Mouse (Mus musculus) lung, embryonic 15.5 days (tissue): ENCODE measurements around the gene Cnga1. TPM values are rescaled to one million over a fixed set of nuclear protein-coding genes. Genes with fewer than 3 reads are reported as not detected.
A peak's percentile ranks its signal among the peaks of the same experiment; 100 is the strongest.
"Not testable (repeated sequence)": the region's sequence is repeated elsewhere in the genome, so short reads cannot be mapped to it uniquely, and the experiment has no call there.

ENCODE experiments used
- ATAC-seq: fragments of 200-750 bp; cut with Nextera tagmentation; 2 replicates; pipeline ENCODE4 v1.8.0; 2017; ENCODE audit warnings: moderate number of reproducible peaks, borderline replicate concordance; ENCODE audit not compliant: low FRiP score, low TSS enrichment; ENCODE audit errors: extremely low read depth
- H3K27ac ChIP-seq: fragments of 300-500 bp; sonication (generic); 2 replicates; pipeline ENCODE4 v1.5.1; 2015; ENCODE audit warnings: moderate library complexity, mild to moderate bottlenecking, inconsistent platforms
- H3K27me3 ChIP-seq: fragments of 300-500 bp; sonication (generic); 2 replicates; pipeline ENCODE4 v1.6.1; 2015; ENCODE audit warnings: inconsistent platforms
- H3K36me3 ChIP-seq: fragments of 300-500 bp; sonication (generic); 2 replicates; pipeline ENCODE4 v1.6.1; 2015; ENCODE audit warnings: inconsistent platforms
- H3K4me1 ChIP-seq: fragments of 300-500 bp; sonication (generic); 2 replicates; pipeline ENCODE4 v1.6.1; 2015; ENCODE audit warnings: inconsistent platforms
- H3K4me2 ChIP-seq: fragments of 300-500 bp; sonication (generic); 2 replicates; pipeline ENCODE4 v1.6.1; 2015; ENCODE audit warnings: inconsistent platforms, mild to moderate bottlenecking, moderate library complexity
- H3K4me3 ChIP-seq: fragments of 300-500 bp; sonication (generic); 2 replicates; pipeline ENCODE4 v1.5.1; 2015; ENCODE audit warnings: mild to moderate bottlenecking, inconsistent platforms
- H3K9ac ChIP-seq: fragments of 300-500 bp; sonication (generic); 2 replicates; pipeline ENCODE4 v1.6.1; 2015; ENCODE audit warnings: inconsistent platforms
- H3K9me3 ChIP-seq: fragments of 300-500 bp; sonication (generic); 2 replicates; pipeline ENCODE4 v1.6.1; 2016; ENCODE audit warnings: inconsistent platforms
- WGBS: fragments of 180-500 bp; shearing (Covaris S2); methylation state at CpG from one replicate; pipeline ENCODE4 v1.1.7; 2015; 5-methylcytosine and 5-hydroxymethylcytosine counted together
- polyA plus RNA-seq: library from polyadenylated mRNA; unstranded; fragments of >200 nt; fragmentation: Nextera tagmentation; extraction: Ambion mirVana; gene quantifications from 2 replicates; pipeline ENCODE4 v1.2.1, GENCODE M21; 2015

The Cnga1 gene
- polyA plus RNA-seq, 1 experiment from 2014 or later: 0.06 TPM

DNA sequence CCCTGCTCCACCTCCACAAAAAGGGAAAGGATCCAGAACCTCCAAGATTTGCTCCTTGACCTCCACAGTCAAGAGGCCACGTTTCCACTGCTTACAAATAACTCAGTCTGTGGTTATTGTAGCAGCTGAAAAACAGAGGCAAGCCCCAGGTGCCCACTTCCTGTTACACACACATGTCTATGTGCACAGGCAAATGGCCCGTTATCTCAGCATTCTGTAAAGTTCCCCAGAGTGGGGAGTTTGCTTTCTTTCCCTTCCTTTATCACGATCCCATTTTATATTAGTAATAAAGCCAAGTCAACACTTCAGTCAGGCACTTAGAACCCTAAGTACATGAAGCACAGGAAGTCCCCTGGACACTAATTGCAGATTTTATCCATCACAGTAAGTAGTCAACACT is 8.0 kb downstream of the Cnga1 start:
- H3K4me1 ChIP-seq: no peaks in the 10 kb centered on the region
- ATAC-seq: no peak
- H3K4me3 ChIP-seq: no peak overlapping the region
- no peak overlapping the region for H3K9ac ChIP-seq
- no peaks in the 10 kb centered on the region for H3K27me3 ChIP-seq
- H3K36me3 ChIP-seq: no peaks in the 10 kb centered on the region
- H3K4me2 ChIP-seq: no peak overlapping the region
- WGBS: 41% methylated on average over 3 of the region's 3 CpGs
- H3K27ac ChIP-seq: no peak overlapping the region
- no peaks in the 10 kb centered on the region for H3K9me3 ChIP-seq

DNA sequence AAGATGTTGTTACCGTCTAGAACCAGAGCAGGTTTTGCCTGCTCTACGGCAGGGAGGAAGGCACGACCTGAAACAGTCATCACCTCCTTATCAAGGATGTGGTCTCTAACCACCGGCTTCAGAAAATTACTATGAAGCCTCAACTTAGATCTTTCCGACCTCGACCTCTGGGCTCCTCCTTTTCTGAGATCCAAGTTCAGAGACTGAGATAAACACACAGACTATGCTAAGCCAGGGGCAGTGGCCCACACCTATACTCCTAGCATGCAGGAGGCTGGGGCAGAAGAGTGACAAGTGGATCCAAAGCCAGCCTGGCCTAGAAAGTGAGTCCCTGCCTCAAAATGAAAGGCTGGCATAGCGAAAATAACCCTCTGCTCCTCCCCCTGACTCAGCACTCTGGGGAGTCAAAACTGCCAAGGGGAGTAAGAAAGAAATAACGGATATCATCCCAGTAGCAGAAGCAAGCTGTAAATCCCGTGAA is 9.2 kb downstream of the Cnga1 start:
- Histone ChIP-seq H3K4me1 (no peaks in the 10 kb centered on the region), H3K36me3 (no peaks in the 10 kb centered on the region), H3K27me3 (no peaks in the 10 kb centered on the region), H3K4me3 (no peak overlapping the region), H3K9ac (no peak overlapping the region), H3K27ac (no peak overlapping the region), H3K9me3 (no peaks in the 10 kb centered on the region), H3K4me2 (no peak overlapping the region)
- 73% methylated on average over 9 of the region's 9 CpGs for WGBS
- no peak for ATAC-seq

DNA sequence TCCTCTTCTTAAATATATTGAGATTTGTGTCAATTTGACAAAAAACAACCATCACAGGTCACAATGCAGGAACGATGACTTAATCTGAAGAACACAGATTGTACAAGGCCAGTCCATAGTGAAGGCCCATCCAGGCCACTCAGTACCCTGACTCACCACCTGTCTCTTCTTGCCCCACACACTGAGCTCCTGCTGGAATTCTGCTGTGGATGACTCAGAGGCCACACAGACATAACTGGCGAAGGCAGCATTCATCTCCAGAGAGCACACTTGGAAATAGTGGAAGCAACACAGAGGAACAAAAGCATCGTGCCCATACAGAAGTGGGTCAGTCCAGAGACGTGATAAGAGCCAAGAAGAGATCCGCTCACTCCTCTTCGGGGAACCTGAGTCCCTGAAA is 14.0 kb downstream of the Cnga1 start:
- WGBS: 76% methylated on average over 6 of the region's 6 CpGs
- no peak overlapping the region for H3K9ac ChIP-seq
- no peaks in the 10 kb centered on the region for H3K27me3 ChIP-seq
- H3K27ac ChIP-seq: no peak overlapping the region
- ATAC-seq: no peak
- H3K9me3 ChIP-seq: no peaks in the 10 kb centered on the region
- H3K36me3 ChIP-seq: no peaks in the 10 kb centered on the region
- H3K4me2 ChIP-seq: no peak overlapping the region
- no peak overlapping the region for H3K4me3 ChIP-seq
- H3K4me1 ChIP-seq: no peaks in the 10 kb centered on the region

DNA sequence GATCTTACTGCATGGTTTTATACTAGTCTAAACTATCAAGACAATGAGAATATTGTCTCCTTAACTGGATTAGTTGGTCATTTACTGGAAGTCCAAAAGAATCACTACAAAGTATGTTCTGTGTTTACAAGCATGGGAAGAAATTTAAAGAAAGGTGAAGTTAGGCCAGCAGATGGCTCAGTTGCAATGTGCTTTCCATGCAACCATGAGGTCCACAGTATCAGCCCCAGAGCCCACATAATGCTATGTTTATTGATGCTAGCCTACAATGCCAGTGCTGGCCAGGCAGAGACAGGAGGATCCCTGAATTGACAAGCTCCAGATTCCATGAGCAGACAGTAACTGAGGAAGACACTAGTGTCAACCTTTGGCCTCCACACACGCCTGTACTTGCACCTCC is 23.1 kb downstream of the Cnga1 start:
- Histone ChIP-seq H3K27ac (no peak overlapping the region), H3K4me1 (no peaks in the 10 kb centered on the region), H3K4me2 (no peak overlapping the region), H3K36me3 (no peaks in the 10 kb centered on the region), H3K9me3 (no peaks in the 10 kb centered on the region), H3K4me3 (no peak overlapping the region), H3K27me3 (no peaks in the 10 kb centered on the region), H3K9ac (no peak overlapping the region)
- WGBS: 77% methylated on average over 1 of the region's 1 CpGs
- no peak for ATAC-seq

DNA sequence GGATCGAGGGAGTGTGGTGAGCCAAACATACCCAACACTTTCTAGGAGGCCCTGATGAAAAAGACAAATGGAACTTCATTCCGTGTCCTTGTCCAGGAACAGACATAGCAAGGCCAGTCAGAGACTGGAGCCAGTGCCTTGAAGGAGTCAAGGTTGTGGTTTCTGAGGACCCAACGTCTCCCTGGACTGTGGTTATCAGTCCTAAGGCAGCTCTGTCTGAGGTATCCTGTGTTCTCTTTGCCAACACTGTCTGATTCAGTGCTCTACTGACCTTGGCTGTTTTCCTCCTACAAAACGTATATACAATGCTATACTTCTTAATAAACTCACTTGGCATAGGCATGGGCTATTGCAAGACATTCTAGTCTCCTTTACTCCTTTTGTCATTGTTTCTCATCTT is 26.7 kb downstream of the Cnga1 start:
- no peaks in the 10 kb centered on the region for H3K36me3 ChIP-seq
- H3K9ac ChIP-seq: no peak overlapping the region
- H3K4me1 ChIP-seq: no peaks in the 10 kb centered on the region
- no peaks in the 10 kb centered on the region for H3K9me3 ChIP-seq
- H3K27ac ChIP-seq: no peak overlapping the region
- no peak overlapping the region for H3K4me3 ChIP-seq
- H3K4me2 ChIP-seq: no peak overlapping the region
- no peak for ATAC-seq
- 75% methylated on average over 4 of the region's 4 CpGs for WGBS
- H3K27me3 ChIP-seq: no peaks in the 10 kb centered on the region

DNA sequence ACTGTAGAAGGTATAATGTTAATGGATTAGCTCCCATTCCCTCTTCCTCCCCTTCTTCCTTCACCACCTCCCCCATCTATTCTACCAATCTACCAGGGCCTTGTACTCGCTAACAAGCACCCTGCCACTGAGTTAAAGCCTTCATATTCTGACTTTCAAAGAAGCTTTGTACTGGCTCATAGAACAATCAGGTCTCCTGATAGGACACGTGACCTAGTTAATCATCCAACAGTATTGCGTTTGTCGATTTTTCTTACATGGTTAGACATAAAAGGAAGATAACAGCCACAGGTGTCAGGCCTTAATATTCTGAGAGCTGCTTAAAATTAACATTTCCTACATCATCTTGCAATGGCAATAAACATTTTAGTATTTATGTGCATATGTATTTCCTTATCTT is 40.9 kb downstream of the Cnga1 start:
- H3K36me3 ChIP-seq: no peaks in the 10 kb centered on the region
- H3K4me2 ChIP-seq: no peak overlapping the region
- no peak overlapping the region for H3K4me3 ChIP-seq
- WGBS: 71% methylated on average over 4 of the region's 4 CpGs
- no peaks in the 10 kb centered on the region for H3K4me1 ChIP-seq
- no peaks in the 10 kb centered on the region for H3K9me3 ChIP-seq
- no peak overlapping the region for H3K9ac ChIP-seq
- no peaks in the 10 kb centered on the region for H3K27me3 ChIP-seq
- H3K27ac ChIP-seq: no peak overlapping the region
- ATAC-seq: no peak

DNA sequence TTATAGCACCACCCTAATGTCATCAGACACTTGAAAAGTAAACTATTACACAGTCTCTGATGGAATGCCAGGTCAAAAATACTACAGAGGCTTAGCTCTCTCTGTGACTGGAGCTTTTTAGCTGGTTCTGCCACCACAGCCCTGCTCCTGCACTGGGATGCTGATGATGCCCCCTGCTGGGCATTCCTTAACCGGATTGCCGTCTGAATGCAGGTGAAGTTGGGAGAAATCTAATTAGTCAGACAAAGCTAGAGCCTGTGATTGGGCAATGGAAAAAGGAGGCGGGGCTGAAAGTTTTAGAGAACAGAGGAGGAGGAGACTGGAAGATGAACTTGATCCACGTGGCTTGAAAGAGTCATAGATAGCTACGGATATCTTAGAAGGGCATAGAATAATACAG is 43.1 kb downstream of the Cnga1 start:
- Histone ChIP-seq H3K9me3 (no peaks in the 10 kb centered on the region), H3K27me3 (no peaks in the 10 kb centered on the region), H3K36me3 (no peaks in the 10 kb centered on the region), H3K4me3 (no peak overlapping the region), H3K4me2 (no peak overlapping the region), H3K9ac (no peak overlapping the region), H3K27ac (no peak overlapping the region), H3K4me1 (no peaks in the 10 kb centered on the region)
- WGBS: 12% methylated on average over 5 of the region's 5 CpGs
- no peak for ATAC-seq

DNA sequence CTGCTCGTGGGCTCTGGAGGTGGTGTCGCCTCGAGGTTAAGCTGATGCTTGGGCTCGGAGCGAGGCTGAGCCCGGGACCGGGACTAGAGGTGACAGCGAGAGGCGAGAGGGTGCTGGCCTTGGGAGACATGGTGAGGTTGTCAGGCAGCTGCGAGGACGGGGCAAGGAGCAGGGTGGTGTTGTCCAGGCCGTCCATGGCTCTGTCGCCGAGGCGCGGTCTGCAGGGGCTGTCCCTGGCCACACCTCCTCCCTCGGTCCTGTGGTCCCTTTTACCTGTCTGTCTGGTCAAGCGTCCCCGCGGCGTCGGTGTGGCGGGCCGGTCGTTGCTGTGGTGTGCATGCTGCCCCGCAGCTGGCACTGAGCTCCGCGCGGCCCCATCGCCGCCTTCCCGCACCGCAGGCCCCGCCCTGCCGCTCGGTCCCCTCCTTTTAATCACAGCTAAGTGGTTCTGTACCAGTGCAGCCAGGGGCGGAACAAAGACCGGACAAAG is 56.8 kb downstream of the Cnga1 start, which contains the start of gene Gm5868:
Gene Gm5868, minus strand, starts transcription at position 360 of the 490 bp plus-strand sequence.
- WGBS: 1% methylated on average over 38 of the region's 38 CpGs

DNA sequence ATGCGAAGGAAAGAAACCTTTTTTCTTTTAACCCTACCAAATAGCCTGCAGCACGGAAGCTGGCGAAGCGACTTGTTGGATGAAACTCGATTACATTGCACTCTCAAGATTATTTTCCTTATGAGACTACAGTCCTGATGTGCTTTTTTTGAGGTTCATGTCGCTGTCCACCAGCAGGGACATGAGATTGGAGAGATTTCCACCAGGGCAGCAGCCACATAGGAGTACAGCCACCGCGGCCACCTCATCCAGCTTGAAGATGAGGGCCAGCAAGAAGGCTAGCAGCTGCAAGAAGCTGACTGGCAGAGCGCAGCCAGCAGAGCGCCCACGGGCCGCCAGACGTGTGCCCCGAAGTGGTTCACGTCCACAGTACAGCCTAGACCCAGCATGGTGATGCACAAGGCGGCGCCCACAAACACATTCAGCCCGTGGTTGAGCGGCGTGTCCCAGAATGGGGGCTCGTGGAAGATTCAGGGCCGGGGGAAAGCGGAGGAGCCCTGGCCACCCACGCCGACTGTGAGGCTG is 57.3 kb downstream of the Cnga1 start:
- H3K9ac ChIP-seq, H3K27ac ChIP-seq, H3K4me1 ChIP-seq, H3K9me3 ChIP-seq, H3K36me3 ChIP-seq: not testable (repeated sequence)
- 34% methylated on average over 25 of the region's 25 CpGs for WGBS
- Histone ChIP-seq H3K27me3 (peaks cover 26% of the 10 kb centered on the region; the same call in 1 of the 2 replicates), H3K4me3 (peak overlapping the region; percentile 37), H3K4me2 (peak overlapping the region; percentile 74)
- 0 out of 2 replicates have a peak, but pooled peaks have one; percentile 39 for ATAC-seq

More for the DNA sequence above, 56.8 kb downstream of the Cnga1 start, which contains the start of gene Gm5868:
- peak; percentile 46; the same call in 1 of the 2 replicates for ATAC-seq
- Histone ChIP-seq H3K9ac (no peak within 1 kb of the TSS), H3K4me3 (peak within 1 kb of the TSS; percentile 37), H3K4me1 (0 out of 2 replicates have a peak, but pooled peaks cover 6% of the 10 kb centered on the region), H3K36me3 (no peaks in the 10 kb centered on the region), H3K27ac (no peak within 1 kb of the TSS), H3K27me3 (peaks cover 26% of the 10 kb centered on the region; the same call in 1 of the 2 replicates), H3K4me2 (peak within 1 kb of the TSS; percentile 74), H3K9me3 (no peaks in the 10 kb centered on the region)

DNA sequence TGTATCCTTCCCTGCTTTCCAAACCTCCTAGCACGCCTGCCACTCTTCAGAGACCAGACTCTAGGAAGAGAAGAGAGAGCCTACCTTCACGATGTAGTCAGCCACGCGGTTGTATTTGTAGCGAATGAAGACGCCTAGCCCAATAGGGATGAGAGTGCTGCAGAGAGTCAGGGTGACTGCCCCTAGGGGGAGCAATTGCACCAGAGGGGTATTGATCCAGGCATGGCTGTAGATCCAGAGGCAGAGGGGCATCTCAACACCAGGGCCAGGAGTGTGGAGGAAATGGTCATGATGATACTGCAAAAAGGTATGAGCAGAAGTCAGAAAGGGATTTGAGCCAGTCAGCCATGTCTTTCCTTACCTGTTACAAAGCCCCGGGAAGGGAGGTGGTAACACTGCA is 58.0 kb downstream of the Cnga1 start:
- H3K27ac ChIP-seq, H3K9me3 ChIP-seq, H3K9ac ChIP-seq, H3K4me3 ChIP-seq, H3K4me1 ChIP-seq, ATAC-seq, H3K4me2 ChIP-seq, H3K36me3 ChIP-seq: not testable (repeated sequence)
- 47% methylated on average over 7 of the region's 7 CpGs for WGBS
- H3K27me3 ChIP-seq: peaks cover 32% of the 10 kb centered on the region; the same call in 1 of the 2 replicates

DNA sequence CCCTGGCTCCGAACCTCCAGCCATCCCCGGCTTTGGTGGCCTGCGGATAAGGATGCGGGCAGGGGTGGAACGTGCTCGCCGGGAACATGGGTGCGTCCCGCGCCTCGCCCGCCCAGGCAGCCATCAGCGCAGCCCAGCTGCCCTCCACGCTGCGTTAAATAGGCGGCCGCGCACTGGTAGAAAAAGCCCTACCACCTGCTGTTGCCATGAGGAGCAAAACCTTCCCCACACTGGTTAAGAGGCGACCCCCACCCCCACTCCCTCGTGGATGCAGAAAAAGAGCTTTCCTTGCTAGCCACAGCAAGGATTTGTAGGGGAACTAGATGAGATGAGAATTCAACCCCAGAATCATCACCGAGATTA is 63.1 kb downstream of the Cnga1 start, which contains the start of gene Zar1:
Gene Zar1, minus strand, starts transcription at position 285 of the 363 bp plus-strand sequence.
- peak; percentile 52; the same call in 1 of the 2 replicates for ATAC-seq
- not testable (repeated sequence) for H3K27ac ChIP-seq, H3K4me1 ChIP-seq, H3K9me3 ChIP-seq, H3K9ac ChIP-seq, H3K36me3 ChIP-seq
- Histone ChIP-seq H3K27me3 (peaks cover 35% of the 10 kb centered on the region), H3K4me2 (peak within 1 kb of the TSS; percentile 80), H3K4me3 (peak within 1 kb of the TSS; percentile 39)
- 8% methylated on average over 19 of the region's 21 CpGs for WGBS

DNA sequence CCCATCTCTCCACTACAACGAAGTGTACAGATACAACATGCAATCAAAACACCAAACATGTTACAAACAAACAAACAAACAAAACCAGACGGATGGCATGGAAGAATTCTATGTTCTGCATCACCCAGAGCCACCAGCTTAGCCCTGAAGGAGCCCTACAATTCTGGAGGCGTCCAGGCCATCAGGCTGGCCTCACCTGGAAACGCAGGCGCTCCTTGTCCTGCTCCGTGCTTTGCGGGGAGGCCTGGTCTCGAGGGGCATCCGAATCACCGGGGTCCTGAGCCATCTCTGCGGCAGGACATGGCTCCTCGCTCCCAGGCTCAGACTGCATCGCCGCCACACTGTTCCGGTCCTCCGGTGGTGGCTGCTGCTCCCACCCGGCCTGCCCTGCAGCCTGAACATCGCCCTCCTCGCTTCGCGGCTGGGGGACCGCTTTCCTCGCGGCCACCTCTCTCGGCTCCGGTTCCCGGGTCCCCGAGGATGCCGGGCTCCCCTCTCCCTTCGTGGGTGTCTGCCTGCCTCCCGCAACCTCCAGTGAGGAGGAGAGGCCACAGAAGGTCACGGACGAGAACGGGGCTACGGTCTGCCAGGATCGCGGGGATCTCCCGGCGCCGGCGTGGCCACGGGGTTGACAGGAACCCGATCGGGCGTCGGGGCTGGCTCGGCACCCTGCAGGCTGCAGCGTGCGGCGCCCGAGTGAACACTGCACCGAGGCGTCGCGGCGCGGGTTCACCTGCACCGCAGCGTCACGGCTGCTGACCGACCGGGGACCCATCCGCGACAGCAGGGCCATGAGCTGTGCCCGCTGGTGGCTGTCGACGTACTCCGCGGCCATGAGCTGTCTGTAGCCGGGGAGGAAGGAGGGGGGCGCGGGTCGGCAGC is 63.7 kb downstream of the Cnga1 start:
- H3K36me3 ChIP-seq, H3K9ac ChIP-seq, H3K27ac ChIP-seq, H3K9me3 ChIP-seq, H3K4me1 ChIP-seq: not testable (repeated sequence)
- ATAC-seq: peak; percentile 57
- Histone ChIP-seq H3K27me3 (peaks cover 32% of the 10 kb centered on the region), H3K4me2 (peak overlapping the region; percentile 80), H3K4me3 (peak overlapping the region; percentile 39)
- WGBS: 5% methylated on average over 47 of the region's 73 CpGs
